Mouse (Mus musculus) right cerebral cortex, postnatal 14 days (tissue): Measurements from ENCODE around the gene Slc5a6.
"Not testable (repeated sequence)": the region's sequence is repeated elsewhere in the genome, so short reads cannot be mapped to it uniquely, and the experiment has no call there.

Source experiments
- DNase-seq: peaks from one replicate; pipeline ENCODE4 v3.0.0; 2022

Gene Slc5a6

DNA sequence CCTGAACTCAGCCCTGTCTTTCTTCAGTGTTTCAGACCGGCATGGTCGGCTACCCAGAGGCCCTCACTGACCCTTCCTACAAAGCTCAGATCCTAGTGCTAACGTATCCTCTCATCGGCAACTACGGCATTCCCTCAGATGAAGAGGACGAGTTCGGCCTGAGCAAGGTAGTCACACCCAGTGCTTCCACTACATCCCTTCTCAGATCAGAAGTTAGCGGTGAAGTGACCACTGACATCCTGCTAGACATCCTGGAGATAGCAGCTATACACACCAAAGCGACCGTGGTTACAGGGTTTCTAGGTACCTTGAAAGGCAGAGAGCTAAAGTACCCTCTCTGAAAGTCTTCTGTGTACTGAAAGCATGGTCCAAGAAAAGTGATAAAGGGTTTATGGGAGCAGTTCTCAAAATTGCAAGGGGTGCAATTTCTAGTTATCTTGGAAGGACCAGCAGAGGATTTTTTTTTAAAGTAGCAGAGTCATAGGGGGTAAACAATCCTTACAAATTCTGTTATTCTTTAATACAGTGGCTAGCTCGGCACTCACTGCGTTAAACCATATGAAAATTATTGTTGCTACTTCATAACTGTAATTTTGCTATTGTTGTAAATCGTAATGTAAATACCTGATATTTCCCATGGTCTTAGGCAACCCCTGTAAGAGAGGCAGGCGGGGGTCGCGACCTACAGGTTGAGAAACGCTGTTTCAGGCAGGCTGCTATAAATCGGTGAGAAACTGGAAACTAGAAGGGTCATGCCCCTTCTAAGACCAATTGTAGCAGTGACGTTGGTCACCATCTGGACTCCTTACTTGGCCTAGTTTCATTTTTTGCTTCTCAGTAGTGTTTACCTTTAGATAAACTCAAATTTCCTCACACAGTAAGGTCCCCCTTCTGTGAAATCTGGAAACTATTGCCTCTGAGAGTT is 6.8 kb upstream of the Slc5a6 start:
- no peak for DNase-seq

DNA sequence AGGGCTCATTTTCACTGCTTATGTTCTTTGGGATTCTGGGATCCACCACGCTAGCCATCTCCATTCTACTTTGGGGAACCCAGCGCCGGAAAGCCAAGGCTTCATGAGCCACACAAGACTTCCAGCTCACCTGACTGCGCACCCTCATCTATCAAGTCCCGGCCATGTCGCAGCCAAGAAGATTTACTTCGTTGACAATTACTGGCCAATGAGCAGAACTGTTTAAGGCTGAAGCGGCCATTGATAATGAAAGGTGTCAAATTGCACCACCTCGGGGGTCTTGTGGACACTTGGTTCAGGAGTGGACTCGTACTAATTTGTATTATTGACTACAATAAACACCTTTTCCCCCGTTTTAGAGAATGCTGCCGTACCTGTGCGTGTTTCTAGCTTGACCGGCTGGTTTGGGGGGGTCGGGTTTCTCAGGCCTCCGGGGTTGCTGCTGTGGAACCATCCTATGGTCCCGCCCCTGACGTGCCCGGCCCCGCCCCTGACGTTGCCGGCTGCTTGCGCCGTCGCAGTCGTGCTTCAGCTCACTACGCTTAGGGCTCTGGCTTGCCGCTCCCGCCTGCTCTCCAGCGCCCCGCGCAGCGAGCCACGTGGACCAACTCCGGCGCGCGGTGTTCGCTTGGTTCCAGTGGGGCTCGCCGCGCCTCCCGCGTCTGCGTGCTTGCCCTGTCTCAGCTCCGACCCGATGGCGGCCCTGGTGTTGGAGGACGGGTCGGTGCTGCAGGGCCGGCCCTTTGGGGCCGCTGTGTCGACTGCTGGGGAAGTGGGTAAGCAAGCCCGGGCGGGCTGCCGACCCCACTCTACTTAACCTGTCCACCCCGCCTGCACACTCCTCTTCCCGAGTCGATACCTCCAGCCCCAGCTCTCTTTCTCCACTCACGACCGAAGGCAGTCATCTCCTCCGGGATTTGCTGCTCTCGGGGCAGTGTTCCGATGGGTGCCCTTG is 5.8 kb upstream of the Slc5a6 start, which contains the start of gene Cad:
Gene Cad (plus strand): TSS at position 520 of the 955 bp plus-strand sequence.
- peak; percentile 94 for DNase-seq

DNA sequence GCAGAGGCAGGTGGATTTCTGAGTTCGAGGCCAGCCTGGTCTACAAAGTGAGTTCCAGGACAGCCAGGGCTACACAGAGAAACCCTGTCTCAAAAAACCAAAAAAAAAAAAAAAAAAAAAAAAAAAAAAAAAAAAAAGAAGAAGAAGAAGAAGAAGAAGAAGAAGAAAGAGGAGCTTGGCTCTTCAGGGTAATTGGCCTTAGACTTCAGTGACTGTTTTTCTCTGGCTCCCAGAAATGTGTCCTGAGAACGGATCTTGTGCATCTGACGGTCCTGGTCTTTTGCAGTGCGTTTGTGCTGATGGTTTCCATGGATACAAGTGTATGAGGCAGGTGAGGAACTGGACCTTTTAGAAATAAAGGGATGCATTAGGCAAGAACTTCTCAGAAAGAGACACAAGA is 5.0 kb upstream of the Slc5a6 start:
- not testable (repeated sequence) for DNase-seq

DNA sequence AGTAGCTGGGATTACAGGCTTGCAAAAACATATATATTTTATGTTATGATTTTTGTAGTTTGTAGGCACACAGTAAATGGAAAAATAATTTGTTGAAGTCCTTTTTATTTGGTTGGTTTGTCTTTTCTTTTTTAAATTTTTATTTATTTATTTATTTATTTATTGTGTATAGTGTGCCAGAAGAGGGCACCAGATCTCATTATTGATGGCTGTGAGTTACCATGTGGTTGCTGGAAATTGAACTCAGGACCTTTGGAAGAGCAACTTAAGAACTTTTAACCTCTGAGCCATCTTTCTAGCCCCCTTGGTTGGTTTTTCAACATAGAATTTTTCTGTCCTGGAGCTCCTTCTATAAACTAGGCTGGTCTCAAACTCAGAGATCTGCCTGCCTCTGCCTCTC is 1.7 kb upstream of the Slc5a6 start:
- DNase-seq: no peak

DNA sequence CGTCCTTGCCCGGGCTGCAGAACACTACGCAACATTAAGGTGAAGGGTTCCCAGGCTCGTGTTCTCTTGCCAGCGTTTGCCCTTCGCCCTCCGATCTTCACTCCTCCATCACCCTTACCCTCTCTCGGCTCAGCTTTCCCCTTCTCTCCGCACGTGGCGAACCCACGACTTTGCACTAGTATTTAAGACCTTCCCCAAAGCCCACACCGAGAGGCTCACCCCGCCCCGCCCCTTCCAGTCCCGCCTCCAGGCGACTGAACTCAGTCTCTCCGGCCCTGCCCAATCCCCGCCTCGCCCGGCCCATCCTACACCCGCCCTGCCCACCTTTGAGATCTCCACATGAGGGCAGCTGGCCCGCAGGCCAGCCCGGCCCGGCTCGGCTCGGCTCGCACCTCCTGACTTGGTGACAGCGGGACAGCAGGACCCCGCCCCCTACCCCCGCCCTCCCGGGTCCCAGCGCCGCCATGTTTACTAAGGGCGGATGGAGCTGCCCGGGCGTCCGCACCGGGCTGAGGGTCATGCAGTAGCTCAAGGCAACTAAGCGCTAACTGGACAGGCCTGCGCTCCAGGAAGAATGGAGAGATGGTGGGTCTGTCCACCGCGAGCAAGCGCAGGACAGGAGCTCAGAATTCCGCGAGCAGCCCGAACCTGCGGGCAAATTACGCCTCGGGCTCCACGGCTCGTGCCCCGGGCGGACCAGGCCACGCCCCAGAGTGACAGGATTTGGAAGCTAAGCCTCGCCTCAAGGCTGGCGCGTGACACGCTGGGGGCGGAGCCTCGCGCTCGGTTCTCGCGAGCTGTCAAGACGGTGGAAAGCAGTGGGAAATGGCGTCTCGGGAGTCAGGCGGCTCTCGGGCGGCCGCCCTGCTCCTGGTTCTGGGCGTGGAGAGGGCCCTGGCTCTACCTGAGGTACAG is 619 bp downstream of the Slc5a6 start, which contains the start of gene Atraid:
Gene Atraid (plus strand): TSS at position 465 of the 915 bp plus-strand sequence.
- DNase-seq: peak; percentile 97

DNA sequence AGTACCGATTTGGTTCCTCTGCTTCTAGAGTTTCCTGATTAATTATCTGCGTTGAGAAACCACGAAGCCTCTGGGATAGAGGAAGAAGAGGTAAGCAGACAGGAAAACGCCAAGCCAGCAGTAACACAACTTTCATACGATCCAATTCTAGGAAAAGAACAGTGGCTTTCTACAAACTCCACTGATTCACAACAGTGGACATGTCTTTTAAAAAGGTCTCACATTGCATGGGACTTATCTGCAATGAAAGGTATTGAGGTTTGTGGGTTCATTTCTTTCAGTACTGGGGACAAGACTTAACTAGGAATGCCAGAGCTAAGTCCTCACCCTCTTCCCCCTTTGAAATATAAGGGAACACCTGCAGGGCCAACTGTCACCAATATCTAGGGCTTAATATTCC is 1.6 kb downstream of the Slc5a6 start:
- no peak for DNase-seq

DNA sequence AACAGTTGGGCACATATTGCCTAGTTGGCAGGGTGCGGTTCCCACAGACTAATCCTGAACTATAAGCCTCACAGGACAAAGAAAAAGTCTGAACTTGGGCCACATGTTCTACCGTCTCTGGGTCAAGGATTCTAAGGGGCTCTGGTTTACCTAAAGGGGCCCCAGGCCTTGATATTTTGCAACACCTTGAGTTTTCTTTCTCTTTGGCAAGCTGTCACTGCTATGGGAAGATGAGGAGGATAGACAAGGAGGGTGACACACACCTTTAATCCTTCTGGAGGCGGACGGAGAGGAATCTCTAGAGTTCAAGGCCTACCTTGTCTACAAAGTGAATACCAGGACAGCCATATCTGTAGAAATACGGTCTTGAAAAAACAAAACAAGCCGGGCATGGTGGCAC is 2.3 kb downstream of the Slc5a6 start:
- DNase-seq: no peak

DNA sequence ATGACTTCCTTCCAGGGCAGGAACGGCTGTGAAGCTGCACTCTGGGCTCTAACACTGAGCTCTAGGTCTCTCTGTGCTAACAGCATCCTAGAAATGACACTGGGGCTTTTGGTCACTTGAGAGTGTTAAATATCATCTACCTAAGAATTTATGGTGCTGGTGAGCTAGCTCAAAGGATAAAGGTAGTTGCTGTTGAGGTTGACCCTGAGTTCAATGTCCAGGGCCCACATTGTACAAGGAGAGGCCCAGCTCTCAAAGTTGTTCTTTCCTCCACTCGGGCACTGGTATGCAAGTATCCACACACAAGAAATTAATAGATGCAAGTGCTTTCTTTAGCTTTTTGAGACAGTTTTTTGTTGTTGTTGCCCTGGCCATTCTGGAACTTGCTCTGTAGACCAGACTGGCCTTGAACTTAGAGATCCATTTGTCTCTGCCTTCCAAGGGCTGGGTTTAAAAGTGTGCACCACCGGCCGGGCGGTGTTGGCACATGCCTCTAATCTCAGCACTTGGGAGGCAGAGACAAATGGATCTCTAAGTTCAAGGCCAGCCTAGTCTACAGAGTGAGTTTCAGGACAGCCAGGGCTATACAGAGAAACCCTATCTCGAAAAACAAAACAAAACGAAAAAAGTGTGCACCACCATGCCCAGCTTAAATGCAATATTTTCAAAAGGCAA is 10.4 kb downstream of the Slc5a6 start:
- no peak for DNase-seq

DNA sequence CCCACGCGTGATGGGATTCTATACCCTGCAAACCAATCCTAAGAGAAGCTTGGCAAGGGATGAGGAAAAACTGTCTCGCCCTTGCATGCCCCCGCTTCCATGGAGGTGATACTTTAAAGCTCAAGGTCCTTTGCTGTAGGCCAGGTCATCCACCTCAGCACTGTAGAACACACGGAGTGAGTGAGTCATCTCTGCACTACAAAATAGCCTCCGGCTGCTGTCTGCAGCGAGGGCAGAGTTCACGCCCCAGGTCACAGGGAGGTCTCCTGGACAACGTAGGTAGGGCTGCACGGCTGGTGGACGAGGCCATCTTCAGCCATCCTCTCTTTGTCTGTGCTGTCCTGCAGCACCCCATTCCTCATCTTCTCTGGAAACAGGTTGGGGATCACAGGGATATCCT is 12.2 kb downstream of the Slc5a6 start:
- not testable (repeated sequence) for DNase-seq

DNA sequence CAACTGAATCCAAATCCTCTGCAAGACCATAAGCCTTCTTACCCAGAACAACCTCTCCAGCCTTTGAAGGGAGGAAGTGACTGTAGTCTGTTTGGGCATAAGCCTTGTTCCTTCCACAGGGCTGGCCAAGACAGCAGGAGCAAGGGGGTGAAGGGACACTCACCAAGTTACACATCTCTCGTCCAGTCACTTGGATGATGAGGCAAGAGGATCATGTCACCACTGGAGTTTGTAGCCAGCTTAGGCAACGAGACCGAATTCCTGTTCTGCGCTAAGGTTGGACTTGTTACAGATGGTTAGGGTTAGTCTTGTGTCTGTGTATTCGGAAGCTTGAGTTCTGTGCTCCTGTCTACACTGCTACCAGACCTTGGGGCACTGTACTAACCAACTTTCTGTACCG is 14.1 kb downstream of the Slc5a6 start:
- DNase-seq: no peak

DNA sequence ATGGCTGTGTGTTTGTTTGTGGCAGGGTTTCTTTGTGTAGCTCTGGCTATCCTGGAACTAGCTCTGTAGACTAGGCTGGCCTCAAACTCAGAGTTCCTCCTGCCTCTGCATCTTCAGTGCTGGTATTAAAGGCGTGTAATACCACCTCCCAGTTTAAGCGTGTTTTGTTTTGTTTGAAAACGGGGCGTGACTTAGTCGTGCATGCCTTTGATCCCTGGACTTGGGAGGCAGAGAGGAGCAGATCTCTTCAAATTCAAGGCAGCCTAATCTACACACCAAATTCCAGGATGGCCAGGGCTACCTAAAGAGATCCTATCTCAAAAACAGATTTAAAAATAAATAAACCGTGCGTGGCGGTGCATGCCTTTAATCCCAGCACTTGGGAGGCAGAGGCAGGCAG is 17.2 kb downstream of the Slc5a6 start:
- DNase-seq: no peak

DNA sequence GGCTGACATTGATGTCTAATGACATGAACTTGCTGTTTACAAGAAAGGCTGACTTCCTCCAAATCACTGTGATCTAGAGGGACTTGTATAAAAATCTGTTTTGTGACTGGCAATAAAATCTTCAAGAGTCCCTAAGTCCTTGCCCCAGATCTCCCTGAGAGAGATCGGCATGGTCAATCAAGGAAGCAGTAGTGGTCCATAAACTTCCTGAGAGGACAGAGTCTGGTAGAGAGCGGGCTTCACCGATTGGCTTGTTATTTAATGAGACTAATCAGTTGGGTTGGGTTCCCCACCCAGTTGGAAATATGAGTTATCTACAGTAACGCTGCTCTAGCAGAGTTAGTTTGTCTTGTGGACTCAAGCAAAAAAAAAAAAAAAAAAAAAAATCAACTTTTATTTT is 17.8 kb downstream of the Slc5a6 start:
- no peak for DNase-seq

DNA sequence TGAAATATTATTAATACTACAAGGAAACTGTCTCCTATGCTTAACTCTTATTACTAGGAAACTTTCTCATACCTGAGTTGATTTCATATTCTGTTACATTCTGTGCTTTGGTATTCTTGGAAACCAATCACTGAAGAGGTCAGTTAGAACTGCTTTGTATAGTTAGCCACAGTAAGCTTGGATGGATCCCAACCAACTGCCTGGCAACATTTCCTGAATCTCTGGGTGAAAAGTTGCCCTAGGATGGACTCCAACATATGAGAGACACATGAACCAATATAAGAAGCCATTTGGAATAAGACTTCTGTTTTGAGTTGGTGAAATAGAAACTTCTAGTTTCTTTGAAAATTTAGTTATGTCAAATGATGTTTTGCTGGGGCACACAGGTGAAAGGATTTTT is 24.1 kb downstream of the Slc5a6 start:
- no peak for DNase-seq

DNA sequence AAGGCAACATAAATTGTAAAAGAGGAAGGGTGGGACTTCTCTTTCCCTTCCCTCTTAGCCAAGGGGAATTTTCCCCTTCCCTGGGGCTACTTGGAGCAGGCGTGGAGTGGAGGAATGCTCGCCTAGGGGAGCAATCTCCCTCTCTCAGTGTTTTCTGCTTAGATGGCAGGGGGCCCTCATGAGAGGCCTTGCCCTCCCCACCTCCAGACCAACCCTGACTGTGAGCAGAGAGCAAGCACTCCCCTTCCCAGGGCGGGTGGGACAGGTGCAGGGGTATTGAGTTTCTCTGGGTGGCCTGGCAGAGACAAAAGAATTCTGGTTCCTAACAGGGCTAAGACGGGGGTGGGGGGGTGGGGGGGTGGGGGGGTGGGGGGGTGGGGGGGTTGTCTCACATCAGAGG is 25.5 kb downstream of the Slc5a6 start:
- DNase-seq: no peak

DNA sequence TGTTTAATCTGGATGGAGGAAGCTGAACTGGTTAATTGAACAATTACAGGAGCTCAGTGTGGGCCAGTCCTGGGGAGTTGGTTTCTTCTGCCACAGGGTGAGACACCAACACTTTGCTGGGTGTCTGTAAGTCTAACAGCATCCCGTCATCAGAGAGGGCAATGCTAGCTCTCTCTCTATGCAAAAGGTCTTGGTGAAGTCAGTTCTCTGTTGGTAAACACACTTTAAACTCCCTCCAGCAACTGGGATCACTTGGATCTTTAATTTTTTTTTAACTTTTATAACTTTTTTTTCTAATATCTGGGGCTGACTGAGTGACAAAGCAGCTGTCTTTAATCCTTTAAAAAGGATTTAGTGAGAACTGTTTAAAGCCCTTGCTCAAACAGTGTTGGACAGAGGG is 26.0 kb downstream of the Slc5a6 start:
- no peak for DNase-seq

DNA sequence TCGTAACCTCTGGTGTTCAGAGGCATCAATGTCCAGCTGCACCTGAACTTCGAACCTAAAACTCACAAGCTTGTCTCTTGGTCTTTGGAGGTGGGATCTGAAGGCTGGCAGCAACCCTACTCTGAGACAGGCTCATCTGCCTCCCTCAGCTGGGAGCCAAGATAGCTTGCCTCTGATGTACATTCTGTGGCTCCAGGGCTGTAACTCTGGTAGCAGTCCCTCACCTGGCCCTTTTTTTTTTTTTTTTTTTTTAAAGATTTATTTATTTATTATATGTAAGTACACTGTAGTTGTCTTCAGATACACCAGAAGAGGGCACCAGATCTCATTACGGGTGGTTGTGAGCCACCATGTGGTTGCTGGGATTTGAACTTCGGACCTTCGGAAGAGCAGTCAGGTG is 26.9 kb downstream of the Slc5a6 start:
- DNase-seq: not testable (repeated sequence)

DNA sequence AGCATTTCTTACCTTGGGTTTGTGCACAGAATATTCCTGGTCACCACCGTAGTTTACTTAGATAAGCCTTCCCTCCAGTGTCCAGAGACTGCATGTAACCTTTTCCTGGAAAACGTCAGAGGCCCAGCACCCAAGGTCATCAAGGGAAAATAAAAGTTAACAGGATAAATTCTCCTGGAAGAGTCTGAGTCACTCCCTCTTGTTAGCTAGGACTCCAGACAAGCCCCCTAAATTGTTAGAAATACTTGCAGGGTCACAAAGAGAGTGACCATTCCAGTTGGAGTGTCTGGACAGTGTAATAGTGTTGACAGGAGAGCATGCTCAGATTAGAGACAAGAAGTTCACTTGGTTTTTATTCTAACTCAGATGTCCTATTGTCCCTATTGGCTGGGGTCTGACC is 32.8 kb downstream of the Slc5a6 start:
- no peak for DNase-seq

DNA sequence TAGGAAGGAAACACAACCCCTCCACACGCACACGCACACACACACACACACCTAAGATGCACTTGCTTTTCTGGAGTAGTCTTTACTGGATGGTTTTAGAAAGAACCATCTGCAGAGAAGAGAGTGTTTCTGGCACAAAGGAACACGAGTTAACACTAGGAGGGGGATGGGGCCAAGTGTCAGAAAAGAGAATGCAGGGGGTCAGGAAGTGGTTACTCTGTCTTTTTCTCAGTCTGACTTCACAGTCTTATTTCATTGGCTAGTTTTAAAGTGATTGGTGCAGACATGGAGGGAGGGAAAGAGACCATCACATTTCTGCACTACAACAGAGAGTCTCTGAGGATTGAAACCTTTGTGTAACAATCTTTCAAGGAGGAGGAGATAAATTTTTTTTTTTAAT is 36.0 kb downstream of the Slc5a6 start:
- DNase-seq: no peak

DNA sequence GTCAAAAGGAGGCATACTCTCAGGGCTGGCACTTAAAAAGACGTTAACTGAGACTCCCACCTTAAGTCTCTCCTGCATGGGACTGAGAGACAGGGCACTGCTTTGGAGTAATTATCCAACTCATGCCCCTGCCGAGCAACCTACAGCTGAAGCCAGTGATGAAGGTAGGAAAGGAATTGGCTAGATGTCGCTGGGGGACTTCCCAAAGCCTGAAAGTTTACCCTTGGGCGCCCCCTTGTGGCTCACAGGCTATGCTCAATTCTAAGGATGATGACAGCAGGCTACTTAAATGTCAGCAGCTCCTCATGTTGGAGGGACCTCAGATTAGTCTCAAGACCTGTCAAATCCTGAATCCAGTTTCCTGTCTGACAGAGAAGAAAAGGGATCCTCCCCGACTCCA is 44.5 kb downstream of the Slc5a6 start:
- DNase-seq: peak; percentile 95

DNA sequence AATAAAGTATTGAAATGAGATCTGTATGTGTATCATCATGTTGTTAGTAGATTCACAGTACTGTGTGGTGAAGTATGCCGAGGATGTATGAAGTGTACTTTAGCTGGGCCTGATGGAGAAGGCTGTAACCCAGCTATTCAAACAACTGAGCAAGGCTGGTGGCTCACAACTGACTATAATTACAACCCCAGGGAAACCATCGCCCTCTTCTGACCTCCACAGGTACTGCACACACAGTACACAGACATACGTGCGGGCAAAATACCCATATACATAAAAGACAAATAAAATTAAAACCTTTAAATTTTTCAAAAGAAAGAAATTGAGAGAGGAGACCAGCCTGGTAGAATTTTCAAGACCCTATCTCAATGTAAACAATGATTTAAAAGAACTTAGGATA is 47.2 kb downstream of the Slc5a6 start:
- no peak for DNase-seq

DNA sequence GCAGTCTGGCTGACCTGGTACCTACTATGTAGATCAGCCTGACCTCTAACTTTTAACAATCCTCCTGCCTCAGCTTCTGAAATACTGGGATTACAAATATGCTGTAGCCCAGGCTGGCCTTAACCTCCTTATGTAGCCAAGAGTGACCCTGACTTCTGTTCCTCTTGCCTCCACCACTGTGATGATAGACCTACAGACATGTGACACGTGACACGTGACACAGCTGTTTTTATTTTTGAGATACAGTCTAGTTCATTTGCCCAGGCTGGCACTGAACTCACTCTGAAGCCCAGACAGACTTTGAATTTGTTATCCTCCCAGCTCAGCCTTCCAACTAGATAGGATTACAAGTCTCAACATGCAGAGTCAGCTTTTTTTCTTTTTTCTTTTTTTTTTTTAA is 47.7 kb downstream of the Slc5a6 start:
- no peak for DNase-seq

DNA sequence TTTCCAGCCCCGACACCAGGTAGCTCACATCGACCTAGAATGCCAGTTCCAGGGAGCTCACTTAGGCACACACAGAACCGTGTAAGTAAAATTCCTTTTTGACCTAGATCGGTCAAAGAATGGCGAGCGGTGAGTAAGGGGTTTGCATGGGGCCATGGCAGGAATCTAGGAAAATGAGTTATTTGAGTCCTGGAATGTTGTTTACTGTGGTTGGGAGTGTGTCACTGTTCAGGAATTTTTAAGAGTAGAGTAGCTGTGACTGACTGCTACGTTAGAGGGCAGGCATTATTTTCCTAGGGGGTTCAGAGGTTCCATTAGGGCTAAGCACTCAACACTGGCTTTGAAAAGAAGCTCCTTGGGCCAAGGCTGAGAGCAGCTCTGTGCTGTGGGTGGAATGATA is 48.6 kb downstream of the Slc5a6 start:
- no peak for DNase-seq
